Mouse (Mus musculus) heart, embryonic 14.5 days (tissue): Measurements from ENCODE around the gene Taar7b. TPM values are rescaled to one million over a fixed set of nuclear protein-coding genes. Genes with fewer than 3 reads are reported as not detected.

Experiments
- polyA plus RNA-seq: library from polyadenylated mRNA; unstranded; fragments of >200 nt; fragmentation: Nextera tagmentation; extraction: Ambion mirVana; gene quantifications from 2 replicates; pipeline ENCODE4 v1.2.1, GENCODE M21; 2014

Taar7b gene
- polyA plus RNA-seq, 1 experiment from 2014 or later = not detected

Other genes with a start within 250 kb of the Taar7b start
- gene Rps12, start 212.7 kb upstream of the Taar7b start, polyA plus RNA-seq = 113 and 122 TPM in 2 replicates
- gene Slc18b1, start 203.0 kb upstream of the Taar7b start, polyA plus RNA-seq = 9.3 and 11.4 TPM in 2 replicates
- 0.15 and 0.43 TPM in 2 replicates for gene Vnn3, start 148.5 kb upstream of the Taar7b start, polyA plus RNA-seq
- gene Vnn1, start 105.3 kb upstream of the Taar7b start, polyA plus RNA-seq = 3.7 and 4.5 TPM in 2 replicates
- gene Taar1, start 79.6 kb upstream of the Taar7b start, polyA plus RNA-seq = not detected in 2 replicates
- not detected in 2 replicates for gene Taar2, start 61.4 kb upstream of the Taar7b start, polyA plus RNA-seq
- gene Taar3, start 50.4 kb upstream of the Taar7b start, polyA plus RNA-seq = not detected in 2 replicates
- gene Taar4, start 39.4 kb upstream of the Taar7b start, polyA plus RNA-seq = not detected in 2 replicates
- gene Taar5, start 29.2 kb upstream of the Taar7b start, polyA plus RNA-seq = not detected in 2 replicates
- not detected in 2 replicates for gene Taar6, start 14.3 kb upstream of the Taar7b start, polyA plus RNA-seq
- not detected in 2 replicates for gene Taar7a, start 6.5 kb upstream of the Taar7b start, polyA plus RNA-seq
- gene Taar7d, start 27.3 kb downstream of the Taar7b start, polyA plus RNA-seq = not detected in 2 replicates
- not detected in 2 replicates for gene Taar7e, start 37.7 kb downstream of the Taar7b start, polyA plus RNA-seq
- gene Taar7f, start 49.6 kb downstream of the Taar7b start, polyA plus RNA-seq = not detected in 2 replicates
- not detected in 2 replicates for gene Taar8a, start 76.6 kb downstream of the Taar7b start, polyA plus RNA-seq
- gene Taar8b, start 92.4 kb downstream of the Taar7b start, polyA plus RNA-seq = not detected in 2 replicates
- gene Taar8c, start 102.0 kb downstream of the Taar7b start, polyA plus RNA-seq = not detected in 2 replicates
- gene Taar9, start 109.6 kb downstream of the Taar7b start, polyA plus RNA-seq = not detected in 2 replicates
- 87.4 and 91.7 TPM in 2 replicates for gene Stx7, start 149.4 kb downstream of the Taar7b start, polyA plus RNA-seq
- 9.1 and 10.4 TPM in 2 replicates for gene Moxd1, start 223.6 kb downstream of the Taar7b start, polyA plus RNA-seq